Mouse (Mus musculus): ENCODE results near the gene Ovca2. TPM values are rescaled to one million over a fixed set of nuclear protein-coding genes. Genes with fewer than 3 reads are reported as not detected.

Ovca2 gene
- total RNA-seq, 4 experiments from 2014 or later = 22.3 to 28.9 (median 25.9) TPM

Small RNA genes lying within 50 kb of the gene (microRNA-seq; reads per million reads assigned to microRNA genes)
- gene Mir132 (651 to 1,666 reads per million in 2 experiments), gene Mir212 (18.4 to 33.0 reads per million in 2 experiments)

Other genes with a start within 250 kb of the Ovca2 start
- gene Hic1, start 9.3 kb downstream of the Ovca2 start, total RNA-seq (2022) = 10 to 100 TPM in 2 of 4 experiments, 1 to 10 TPM in 2; 7.7 to 16.5 (median 11.4) TPM
- 10 to 100 TPM; 32.3 to 46.1 (median 44.7) TPM for gene Dph1, start 12.4 kb upstream of the Ovca2 start, total RNA-seq (2022)
- 10 to 100 TPM; 39.9 to 74.9 (median 58.7) TPM for gene Rtn4rl1, start 14.9 kb upstream of the Ovca2 start, total RNA-seq (2022)
- 10 to 100 TPM; 50.9 to 72.8 (median 62.3) TPM for gene Rpa1, start 169.5 kb upstream of the Ovca2 start, total RNA-seq (2022)
- 10 to 100 TPM; 10.2 to 23.6 (median 14.8) TPM for gene Smyd4, start 169.6 kb upstream of the Ovca2 start, total RNA-seq (2022)
- 10 to 100 TPM in 3 of 4 experiments, 1 to 10 TPM in 1; 9.0 to 31.5 (median 14.5) TPM for gene Serpinf1, start 243.9 kb upstream of the Ovca2 start, total RNA-seq (2022)